Mouse (Mus musculus): Measurements from ENCODE around the gene Teddm2.
A peak's percentile ranks its signal among the peaks of the same experiment; 100 is the strongest.

Teddm2 gene

GRCm38 (mm10) chr1:153830746-153831145, 69.3 kb downstream of the Teddm2 start:
- no peak for DNase-seq (ENCODE audit: inconsistent ontology term)

GRCm38 (mm10) chr1:153820216-153820615, 79.8 kb downstream of the Teddm2 start:
- peak; percentile 23 for DNase-seq (ENCODE audit: inconsistent ontology term)

- no peak for DNase-seq (ENCODE audit: inconsistent ontology term)
Measured at GRCm38 (mm10) chr1:153814278-153814677, 85.8 kb downstream of the Teddm2 start.

- DNase-seq (ENCODE audit: inconsistent ontology term), result peak; percentile 47
Measured at GRCm38 (mm10) chr1:153807390-153807993, 92.5 kb downstream of the Teddm2 start.

GRCm38 (mm10) chr1:153803530-153803929, 96.5 kb downstream of the Teddm2 start:
- no peak for DNase-seq (ENCODE audit: inconsistent ontology term)

GRCm38 (mm10) chr1:153802691-153803090, 97.3 kb downstream of the Teddm2 start:
- DNase-seq (ENCODE audit: inconsistent ontology term), result peak; percentile 36
